ENCODE assay signal across 23 mouse cellular contexts in genomic region chr2:68378319-68378718, GRCm38 (mm10).
DNase-seq lines count a peak whose midpoint lies in the region; ATAC-seq and TF ChIP-seq lines count a peak whose summit lies in the region.
"Had no signal": no experiment of that assay in that cellular context is flagged by ENCODE, and none has a peak within 500 bp of the region (broad histone marks: within the 10 kb centered on the region; RNA-seq: fewer than 3 reads in every experiment).

No protein-coding gene starts in this region.

- H3K27me3 ChIP-seq in hindbrain, embryonic 12.5 days, result no peaks in the 10 kb centered on the region
- H3K27me3 ChIP-seq in hindbrain, embryonic 13.5 days, result no peaks in the 10 kb centered on the region
- no peaks in the 10 kb centered on the region for H3K27me3 ChIP-seq in heart, adult 2 months (ENCODE audit: control insufficient read depth, insufficient read depth, low read length)
- H3K27me3 ChIP-seq in heart, embryonic 13.5 days (replicated peaks), result no peaks in the 10 kb centered on the region
- H3K27me3 ChIP-seq: midbrain, embryonic 15.5 days; neural tube, embryonic 13.5 days; stomach, embryonic 15.5 days had no signal

- peaks cover 45% of the 10 kb centered on the region for H3K4me1 ChIP-seq in hindbrain, embryonic 12.5 days
- peaks cover 51% of the 10 kb centered on the region for H3K4me1 ChIP-seq in hindbrain, embryonic 13.5 days (replicated peaks)
- H3K4me1 ChIP-seq in heart, adult 2 months (ENCODE audit: control insufficient read depth, insufficient read depth, low read length), result peaks cover 20% of the 10 kb centered on the region
- H3K4me1 ChIP-seq in heart, embryonic 13.5 days, result peaks cover 94% of the 10 kb centered on the region

- no peaks in the 10 kb centered on the region for H3K36me3 ChIP-seq in hindbrain, embryonic 12.5 days
- no peaks in the 10 kb centered on the region for H3K36me3 ChIP-seq in hindbrain, embryonic 13.5 days
- H3K36me3 ChIP-seq in heart, adult 2 months (ENCODE audit: control insufficient read depth, insufficient read depth, low read length), result no peaks in the 10 kb centered on the region; the same call in 1 of the 2 replicates
- H3K36me3 ChIP-seq in heart, embryonic 13.5 days, result peaks cover 5% of the 10 kb centered on the region; the same call in 1 of the 2 replicates
- H3K36me3 ChIP-seq: midbrain, embryonic 15.5 days; neural tube, embryonic 13.5 days; stomach, embryonic 15.5 days had no signal

- ATAC-seq in hindbrain, embryonic 12.5 days (ENCODE audit: low FRiP score), result no peak
- no peak for ATAC-seq in hindbrain, embryonic 13.5 days (ENCODE audit: low FRiP score)
- ATAC-seq in heart, embryonic 13.5 days (ENCODE audit: extremely low read depth, insufficient number of reproducible peaks, low FRiP score, low TSS enrichment), result no peak
- ATAC-seq: CD4-positive, CD25-positive, alpha-beta regulatory T cell, adult 4 months; forebrain, postnatal 0 days; midbrain, embryonic 15.5 days had no signal

- peak; percentile 40 to 69 for DNase-seq in heart, adult 2 months
- peak; percentile 67 for DNase-seq in heart, postnatal 4 days
- no peak for DNase-seq in cerebellum, adult 9-11 months
- no peak for DNase-seq in kidney, postnatal 25 days
- DNase-seq in layer of hippocampus, postnatal 10 days (ENCODE audit: low spot score in 2 of 2), result no peak
- DNase-seq: adrenal gland, postnatal 25 days; cerebellum, adult 8-10 months; forebrain, postnatal 0 days; kidney, postnatal 36 days; layer of hippocampus, adult 9-11 months; lung, postnatal 4 days; thymus, postnatal 25 days had no signal

- TF ChIP-seq POLR2A in heart, adult 2 months (IDR thresholded peaks at IDR 0.05; ENCODE audit: insufficient read depth, low read depth, low read length), result no peak

- H3K79me2 ChIP-seq in heart, adult 2 months (replicated peaks; ENCODE audit: control insufficient read depth, insufficient read depth, low read length), result no peaks in the 10 kb centered on the region

- TF ChIP-seq EP300 in heart, adult 2 months (IDR thresholded peaks at IDR 0.05; ENCODE audit: insufficient read depth, low read depth, low read length), result peak; percentile 91

- no peak overlapping the region for H3K4me3 ChIP-seq in hindbrain, embryonic 12.5 days
- H3K4me3 ChIP-seq in hindbrain, embryonic 13.5 days, result no peak overlapping the region
- H3K4me3 ChIP-seq in heart, adult 2 months, result no peak overlapping the region; the same call in 1 of the 2 replicates
- H3K4me3 ChIP-seq in heart, embryonic 13.5 days, result 0 out of 2 replicates have a peak overlapping the region, but pooled peaks have one; percentile 4
- H3K4me3 ChIP-seq: forebrain, embryonic 10.5 days; left cerebral cortex, adult 2 months; midbrain, embryonic 15.5 days; myocyte; neural tube, embryonic 13.5 days; stomach, embryonic 15.5 days had no signal

- H3K9me3 ChIP-seq in hindbrain, embryonic 12.5 days (replicated peaks), result no peaks in the 10 kb centered on the region
- no peaks in the 10 kb centered on the region for H3K9me3 ChIP-seq in hindbrain, embryonic 13.5 days
- no peaks in the 10 kb centered on the region for H3K9me3 ChIP-seq in heart, embryonic 13.5 days
- H3K9me3 ChIP-seq: forebrain, embryonic 10.5 days; midbrain, embryonic 15.5 days; neural tube, embryonic 13.5 days; stomach, embryonic 15.5 days had no signal

- peak; percentile 26; the same call in 1 of the 2 replicates for TF ChIP-seq CTCF in heart, adult 2 months (IDR thresholded peaks at IDR 0.05)

- peak overlapping the region; percentile 49; the same call in 1 of the 2 replicates for H3K27ac ChIP-seq in hindbrain, embryonic 12.5 days
- H3K27ac ChIP-seq in hindbrain, embryonic 13.5 days, result no peak overlapping the region
- peak overlapping the region; percentile 72 for H3K27ac ChIP-seq in heart, adult 2 months
- peak overlapping the region; percentile 93 for H3K27ac ChIP-seq in heart, embryonic 13.5 days (replicated peaks)
- H3K27ac ChIP-seq: forebrain, embryonic 10.5 days; hindbrain, embryonic 14.5 days; left cerebral cortex, adult 2 months; midbrain, embryonic 15.5 days; neural tube, embryonic 13.5 days; stomach, embryonic 15.5 days had no signal

- 75% methylated on average over 8 of the region's 8 CpGs for WGBS in hindbrain, embryonic 12.5 days
- WGBS in hindbrain, embryonic 13.5 days, result 74% methylated on average over 8 of the region's 8 CpGs
- 69% methylated on average over 8 of the region's 8 CpGs for WGBS in heart, adult 2 months
- WGBS in heart, embryonic 13.5 days, result 29% methylated on average over 8 of the region's 8 CpGs

- no peak overlapping the region for H3K9ac ChIP-seq in hindbrain, embryonic 12.5 days
- no peak overlapping the region for H3K9ac ChIP-seq in hindbrain, embryonic 13.5 days
- H3K9ac ChIP-seq in heart, adult 2 months (ENCODE audit: low read depth, low read length), result no peak overlapping the region
- H3K9ac ChIP-seq in heart, embryonic 13.5 days, result peak overlapping the region; percentile 54
- H3K9ac ChIP-seq: forebrain, postnatal 0 days; hindbrain, embryonic 14.5 days; midbrain, embryonic 15.5 days; neural tube, embryonic 13.5 days; stomach, embryonic 15.5 days had no signal

- no peak overlapping the region for H3K4me2 ChIP-seq in hindbrain, embryonic 12.5 days (replicated peaks)
- no peak overlapping the region for H3K4me2 ChIP-seq in hindbrain, embryonic 13.5 days
- peak overlapping the region; percentile 50 for H3K4me2 ChIP-seq in heart, embryonic 13.5 days
- H3K4me2 ChIP-seq: hindbrain, embryonic 14.5 days; midbrain, embryonic 15.5 days; neural tube, embryonic 13.5 days; stomach, embryonic 15.5 days had no signal

- intact Hi-C loops in heart, adult 2 months (cut with DNase I), result loop anchor here (1.0 to 5.0 kb wide), 3 partner anchors 39 to 90 kb away; no protein-coding TSS in a partner anchor

Comparison
In these comparisons a context has a peak if more than half of its experiments do, and no peak if none do; other contexts are left out.
1. DNase-seq: peak in heart, adult 2 months (2 of 2) and heart, postnatal 4 days (single experiment); none in cerebellum, adult 9-11 months (single experiment), kidney, postnatal 25 days (0 of 2) and layer of hippocampus, postnatal 10 days (0 of 2).